Mouse (Mus musculus) thymus, adult 2 months (tissue): ENCODE measurements around the gene Hnrnpul2.

ENCODE experiments used
- CTCF ChIP-seq: fragments of 200-500 bp; IDR thresholded peaks from 2 replicates; pipeline ENCODE4 v1.5.1; 2012; ENCODE audit warnings: mild to moderate bottlenecking, control low read depth, low read length, moderate library complexity, borderline replicate concordance; ENCODE audit not compliant: control insufficient read depth, poor library complexity, insufficient read depth; ENCODE audit errors: extremely low read depth
- POLR2A ChIP-seq: fragments of 200-500 bp; IDR thresholded peaks from 2 replicates; pipeline ENCODE4 v1.6.1; 2012; ENCODE audit warnings: mild to moderate bottlenecking, low read length, control low read depth, moderate library complexity; ENCODE audit not compliant: control insufficient read depth, poor library complexity, insufficient read depth; ENCODE audit errors: extremely low read depth

GRCm38 (mm10) chr19:8802130-8802821 is 17.5 kb upstream of the Hnrnpul2 start, which contains the start of gene Zbtb3:
- TF ChIP-seq POLR2A (peak; percentile 59; the same call in 1 of the 2 replicates), CTCF (no peak)
